Mouse (Mus musculus) heart, postnatal 10 days (tissue): ENCODE measurements at regions not wholly inside any gene's neighbourhood (a gene's known extent, or its start where the extent isn't known, plus 50 kb on each side); places are given as distances from the start of the nearest gene placed in this dataset.
A peak's percentile ranks its signal among the peaks of the same experiment; 100 is the strongest.
"Not testable (repeated sequence)": the region's sequence is repeated elsewhere in the genome, so short reads cannot be mapped to it uniquely, and the experiment has no call there.

Experiments
- DNase-seq, 2 experiments: peaks; one replicate each; pipeline ENCODE4 v3.0.0; 2021
- intact Hi-C: fragments of 180-260 bp; cut with DNase I; formaldehyde crosslinking; loops from one replicate; pipeline ENCODE4 v1.15.1; 2025

DNA sequence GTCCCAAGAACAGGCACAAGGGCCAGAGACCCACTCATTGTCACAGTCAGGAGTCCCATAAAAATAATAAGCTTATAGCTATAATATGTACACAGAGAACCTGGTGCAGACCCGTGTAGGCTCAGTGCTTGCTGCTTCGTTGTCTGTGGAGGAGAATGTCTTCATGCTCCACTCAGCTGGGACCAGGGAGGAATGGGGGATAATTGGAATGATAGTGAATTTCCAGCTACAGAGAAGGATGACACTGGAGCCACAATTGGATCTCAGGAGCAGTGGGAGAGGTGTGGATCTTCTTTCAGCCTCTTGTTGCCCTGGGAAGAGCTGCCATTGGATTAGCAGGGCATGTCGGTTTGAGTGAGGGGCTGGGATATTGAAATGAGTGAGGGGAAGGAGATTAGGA is 497.8 kb upstream of the Tbl1xr1 start:
- no peak for DNase-seq
- intact Hi-C loops, result no loop called here

GRCm38 (mm10) chr3:21582122-21582521 is 494.3 kb upstream of the Tbl1xr1 start:
- intact Hi-C loops, result no loop called here
- no peak for DNase-seq

GRCm38 (mm10) chr3:21585767-21586166 is 490.7 kb upstream of the Tbl1xr1 start:
- no peak for DNase-seq
- intact Hi-C loops, result no loop called here

GRCm38 (mm10) chr3:21606846-21607245 is 469.6 kb upstream of the Tbl1xr1 start:
- intact Hi-C loops, result no loop called here
- DNase-seq, result no peak

DNA sequence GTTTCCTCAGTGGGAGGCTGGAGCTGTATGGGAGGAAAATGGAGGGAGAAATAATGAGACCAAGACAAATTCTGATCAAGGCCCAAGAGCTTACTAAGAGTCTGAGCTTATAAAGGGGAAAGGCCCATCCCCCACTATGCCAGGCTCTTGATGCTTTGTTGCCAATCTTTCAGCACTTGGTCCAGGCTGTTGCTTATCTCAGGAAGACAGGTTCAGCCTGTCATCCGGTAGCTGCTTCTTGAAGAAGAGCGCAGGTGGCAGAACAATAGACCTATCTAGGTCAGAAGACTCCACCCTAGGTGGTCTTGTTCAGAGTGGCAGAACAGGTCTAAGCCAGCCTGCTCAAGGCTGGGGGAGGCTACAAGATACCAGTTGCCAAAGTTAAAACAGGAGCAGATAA is 466.2 kb upstream of the Tbl1xr1 start:
- intact Hi-C loops, result no loop called here
- no peak for DNase-seq

- no peak for DNase-seq
- intact Hi-C loops, result loop anchor here (5.0 kb wide), 1 partner anchor 89 kb away; no protein-coding TSS in a partner anchor
Observed at GRCm38 (mm10) chr3:21621745-21622144, 454.7 kb upstream of the Tbl1xr1 start.

GRCm38 (mm10) chr3:21625039-21625438 is 451.4 kb upstream of the Tbl1xr1 start:
- DNase-seq, result no peak
- intact Hi-C loops, result loop anchor here (5.0 kb wide), 2 partner anchors 58 to 452 kb away; partner anchors contain the start of gene Tbl1xr1

GRCm38 (mm10) chr3:21626029-21626428 is 450.4 kb upstream of the Tbl1xr1 start:
- intact Hi-C loops, result loop anchor here (2.0 to 5.0 kb wide), 3 partner anchors 19 to 451 kb away; partner anchors contain the start of gene Tbl1xr1
- peak; percentile 74 to 78 for DNase-seq

DNA sequence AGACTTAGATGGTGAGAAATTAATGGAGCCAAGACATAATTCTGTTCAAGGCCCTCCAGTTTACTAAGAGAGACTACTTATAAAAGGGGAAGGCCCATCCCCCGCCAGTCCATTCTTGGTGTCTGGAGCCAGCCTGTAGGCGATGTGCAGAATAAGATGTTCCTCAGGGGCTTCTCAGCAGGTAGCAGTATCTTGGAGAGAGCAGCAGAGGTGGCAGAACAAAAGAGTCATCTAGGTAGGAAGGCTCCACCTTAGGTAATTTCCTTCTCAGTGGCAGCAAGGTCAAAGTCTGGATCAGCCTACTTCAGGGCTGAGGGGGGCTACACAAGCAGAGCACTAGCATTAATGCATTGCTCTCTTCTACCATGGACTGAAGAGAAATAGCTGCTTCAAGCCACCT is 449.4 kb upstream of the Tbl1xr1 start:
- DNase-seq, result not testable (repeated sequence)
- intact Hi-C loops, result loop anchor here (2.0 to 5.0 kb wide), 3 partner anchors 18 to 450 kb away; partner anchors contain the start of gene Tbl1xr1

- intact Hi-C loops, result no loop called here
- peak; percentile 49 to 64 for DNase-seq
Observed at GRCm38 (mm10) chr3:21633600-21634221, 442.7 kb upstream of the Tbl1xr1 start.

GRCm38 (mm10) chr3:21634675-21635204 is 441.7 kb upstream of the Tbl1xr1 start:
- intact Hi-C loops, result no loop called here
- no peak for DNase-seq

DNA sequence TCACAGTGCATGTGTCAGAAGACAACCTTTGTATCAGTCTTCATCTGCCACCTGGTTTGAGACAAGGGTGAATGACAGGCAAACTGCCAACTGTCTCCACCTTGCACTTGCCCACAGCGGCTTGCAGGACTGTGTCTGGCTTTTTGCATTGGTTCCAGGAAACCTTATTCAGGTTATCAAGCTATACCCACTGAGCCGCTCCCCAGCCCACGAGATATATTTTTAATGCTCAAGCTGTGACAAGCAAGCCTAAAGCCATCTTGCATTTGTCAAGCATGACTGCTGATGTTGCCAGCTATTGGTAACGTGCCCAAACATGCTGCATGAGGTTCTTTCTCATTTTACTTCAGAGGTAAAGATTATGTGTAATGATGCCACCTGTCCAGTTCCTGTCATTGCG is 437.6 kb upstream of the Tbl1xr1 start:
- DNase-seq, result no peak
- intact Hi-C loops, result no loop called here

DNA sequence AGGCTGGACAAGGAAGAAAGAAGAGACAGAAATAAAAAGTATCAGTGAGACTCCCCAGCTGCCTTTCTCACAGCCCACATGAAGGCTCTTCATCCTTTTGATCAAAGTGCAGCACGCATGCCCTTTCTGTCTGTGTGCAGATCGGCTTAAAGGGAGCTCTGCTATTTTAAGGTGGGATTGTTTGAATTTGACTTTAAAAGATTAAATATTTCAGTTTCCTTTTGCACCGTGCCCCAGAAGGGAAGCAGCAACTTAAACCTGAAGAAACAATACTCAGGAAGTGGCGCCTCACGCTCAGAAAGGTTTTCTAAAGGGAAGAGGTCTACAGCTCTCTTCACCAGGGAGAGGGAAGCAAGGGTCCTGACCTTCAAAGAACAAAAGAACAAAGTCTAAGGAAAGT is 436.9 kb upstream of the Tbl1xr1 start:
- intact Hi-C loops, result no loop called here
- no peak for DNase-seq

- intact Hi-C loops, result loop anchor here (2.0 to 5.0 kb wide), 4 partner anchors 17 to 293 kb away; no protein-coding TSS in a partner anchor
Observed at GRCm38 (mm10) chr3:21644086-21644485, 432.4 kb upstream of the Tbl1xr1 start.

GRCm38 (mm10) chr3:21645268-21645667 is 431.2 kb upstream of the Tbl1xr1 start:
- DNase-seq, result no peak
- intact Hi-C loops, result loop anchor here (2.0 to 5.0 kb wide), 2 partner anchors 18 to 197 kb away; no protein-coding TSS in a partner anchor

More at GRCm38 (mm10) chr3:21644086-21644485, 432.4 kb upstream of the Tbl1xr1 start:
- no peak for DNase-seq

DNA sequence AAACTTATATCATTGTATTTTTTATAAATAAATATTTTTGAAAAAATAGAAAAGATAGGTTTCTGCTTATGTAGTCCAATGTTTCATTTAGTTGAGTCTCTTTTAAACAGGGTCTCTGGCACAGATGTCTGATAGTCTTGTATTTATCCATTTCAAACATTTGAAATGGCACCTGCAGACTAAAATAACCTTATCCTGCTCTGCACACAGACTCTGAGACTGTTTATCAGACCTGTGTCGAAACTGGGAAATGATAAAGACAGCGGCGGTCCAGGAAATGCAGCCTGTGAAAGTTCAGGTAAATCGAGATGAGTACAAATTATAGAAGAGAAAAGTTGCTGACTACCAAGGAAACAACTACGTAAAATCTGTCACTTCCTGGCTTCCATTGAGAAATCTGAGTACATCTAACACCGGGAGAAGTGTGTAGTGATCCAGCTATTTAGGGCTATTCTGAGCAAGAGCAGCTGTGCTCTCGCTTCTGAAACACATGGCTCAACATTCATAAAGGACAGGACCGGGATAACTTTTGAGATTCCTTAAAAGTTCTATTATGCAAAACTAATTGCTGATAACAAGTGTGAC is 426.5 kb upstream of the Tbl1xr1 start:
- intact Hi-C loops, result loop anchor here (5.0 kb wide), 1 partner anchor 192 kb away; no protein-coding TSS in a partner anchor
- no peak for DNase-seq

GRCm38 (mm10) chr3:21655301-21655700 is 421.2 kb upstream of the Tbl1xr1 start:
- intact Hi-C loops, result no loop called here
- no peak for DNase-seq

DNA sequence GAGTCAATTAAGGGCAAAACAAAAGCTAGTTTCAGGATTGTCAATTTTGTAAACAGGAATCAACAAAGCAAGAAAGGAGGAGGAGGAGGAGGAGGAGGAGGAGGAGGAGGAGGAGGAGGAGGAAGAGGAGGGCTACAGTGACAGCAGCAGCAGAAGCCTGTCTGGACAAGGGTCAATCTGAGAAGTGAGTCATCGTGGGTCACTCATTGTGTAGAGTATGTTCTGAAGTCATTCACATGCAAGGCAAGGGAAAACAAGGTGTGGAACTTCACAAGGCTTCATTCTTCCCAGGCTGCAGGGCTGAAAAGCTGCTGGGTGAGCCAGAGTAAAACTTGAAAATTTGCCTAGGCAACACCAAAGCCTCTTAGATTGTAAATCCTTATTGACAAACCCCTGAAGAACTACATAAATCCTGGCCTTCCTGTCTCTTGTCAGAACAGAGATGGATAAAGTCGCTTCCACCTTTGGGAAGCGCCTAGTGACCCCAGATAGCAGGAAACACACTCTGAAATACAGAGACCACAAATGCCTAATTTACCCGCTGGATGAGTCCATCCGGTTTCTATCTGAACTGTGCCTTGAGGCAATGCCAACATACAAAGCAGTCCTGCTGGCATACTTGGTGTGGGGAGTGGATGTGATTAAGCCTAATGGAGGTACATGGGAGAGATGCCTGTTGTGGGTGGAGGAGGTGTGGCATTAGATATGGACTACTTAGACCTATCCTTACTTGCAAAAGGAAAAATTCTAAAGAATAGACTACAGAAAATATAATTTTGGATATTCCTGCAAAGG is 408.9 kb upstream of the Tbl1xr1 start:
- intact Hi-C loops, result no loop called here
- DNase-seq, result no peak

DNA sequence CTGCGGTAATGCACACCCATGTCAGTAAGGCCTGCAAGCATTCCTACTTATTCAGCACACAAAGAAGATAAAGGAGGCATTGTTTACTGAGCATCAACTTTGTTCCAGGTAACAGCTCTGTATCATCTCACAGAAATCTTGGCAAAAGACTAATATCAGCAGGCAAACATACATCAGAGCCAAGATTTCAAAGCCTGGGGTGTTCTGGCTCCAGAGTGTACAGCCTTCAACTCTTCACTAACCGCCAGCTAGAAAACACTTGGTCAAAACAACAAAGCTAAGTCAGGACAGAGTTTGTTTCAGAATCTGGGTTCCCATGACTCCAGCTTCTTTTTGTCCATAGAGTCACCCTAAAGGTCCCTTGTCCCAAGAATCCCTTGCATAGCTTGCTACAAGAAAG is 404.6 kb upstream of the Tbl1xr1 start:
- DNase-seq, result no peak
- intact Hi-C loops, result no loop called here

DNA sequence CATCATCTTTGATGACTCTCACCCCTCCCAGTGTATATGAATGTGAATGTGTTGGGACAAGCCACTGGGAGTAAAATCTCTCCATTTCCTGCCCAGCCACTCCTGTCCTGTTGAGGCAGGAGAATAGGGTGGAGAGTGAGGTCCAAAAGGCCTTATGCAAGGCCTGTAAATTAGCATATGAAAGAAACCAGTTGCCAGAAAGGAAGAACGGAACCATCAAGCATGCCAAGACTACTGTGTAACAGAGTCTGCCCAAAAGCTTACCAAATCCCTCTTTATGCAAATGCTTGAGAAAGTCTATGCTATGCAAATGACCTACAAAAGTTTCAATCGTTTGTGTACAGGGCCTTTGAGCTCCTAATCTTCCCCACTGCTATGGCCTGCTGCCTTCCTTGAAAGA is 404.0 kb upstream of the Tbl1xr1 start:
- intact Hi-C loops, result no loop called here
- no peak for DNase-seq

DNA sequence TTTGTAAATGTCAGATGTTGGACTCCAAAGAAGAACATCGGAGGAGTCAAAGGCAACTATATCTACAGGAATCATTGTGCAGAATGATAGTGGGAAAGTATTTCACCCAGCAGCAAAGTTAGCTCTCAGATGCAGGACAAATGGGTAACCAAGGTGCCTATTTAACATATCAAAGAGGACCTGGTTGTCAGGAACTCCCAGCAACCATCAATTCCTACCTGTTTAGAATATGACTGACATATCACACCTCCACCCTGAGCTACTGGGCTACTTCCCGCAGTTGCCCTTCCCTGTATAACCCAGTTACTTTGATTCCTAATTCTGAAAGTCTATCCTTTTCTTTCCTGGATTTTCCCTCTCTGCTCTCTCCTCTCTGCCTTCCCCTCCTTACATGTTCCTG is 403.0 kb upstream of the Tbl1xr1 start:
- no peak for DNase-seq
- intact Hi-C loops, result no loop called here
